Mouse (Mus musculus): Measurements from ENCODE around the gene Gm20708.
A peak's percentile ranks its signal among the peaks of the same experiment; 100 is the strongest.
"Not testable (repeated sequence)": the region's sequence is repeated elsewhere in the genome, so short reads cannot be mapped to it uniquely, and the experiment has no call there.

The Gm20708 gene

DNA sequence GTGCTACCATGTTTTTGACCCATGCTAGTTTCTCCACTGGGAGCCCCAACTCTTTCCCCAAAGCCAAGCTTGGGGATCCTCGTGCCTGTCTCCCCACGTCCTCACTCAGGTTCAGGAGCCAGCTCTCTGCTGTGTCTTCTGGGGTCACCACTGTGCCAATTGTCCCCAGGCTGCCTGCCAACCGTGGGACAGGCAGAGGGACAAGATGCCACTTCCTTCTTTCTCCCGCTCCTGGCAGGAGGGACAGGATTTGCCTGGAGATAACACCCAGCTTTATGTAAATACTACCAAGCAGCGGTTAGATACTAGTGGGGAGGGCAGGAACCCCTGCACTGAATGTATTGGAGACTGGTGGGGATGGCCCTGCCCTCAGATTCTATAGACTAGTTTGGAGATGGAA lies 4.4 kb downstream of the Gm20708 start:
- DNase-seq (ENCODE audit: low spot score in 2 of 2), result no peak

DNA sequence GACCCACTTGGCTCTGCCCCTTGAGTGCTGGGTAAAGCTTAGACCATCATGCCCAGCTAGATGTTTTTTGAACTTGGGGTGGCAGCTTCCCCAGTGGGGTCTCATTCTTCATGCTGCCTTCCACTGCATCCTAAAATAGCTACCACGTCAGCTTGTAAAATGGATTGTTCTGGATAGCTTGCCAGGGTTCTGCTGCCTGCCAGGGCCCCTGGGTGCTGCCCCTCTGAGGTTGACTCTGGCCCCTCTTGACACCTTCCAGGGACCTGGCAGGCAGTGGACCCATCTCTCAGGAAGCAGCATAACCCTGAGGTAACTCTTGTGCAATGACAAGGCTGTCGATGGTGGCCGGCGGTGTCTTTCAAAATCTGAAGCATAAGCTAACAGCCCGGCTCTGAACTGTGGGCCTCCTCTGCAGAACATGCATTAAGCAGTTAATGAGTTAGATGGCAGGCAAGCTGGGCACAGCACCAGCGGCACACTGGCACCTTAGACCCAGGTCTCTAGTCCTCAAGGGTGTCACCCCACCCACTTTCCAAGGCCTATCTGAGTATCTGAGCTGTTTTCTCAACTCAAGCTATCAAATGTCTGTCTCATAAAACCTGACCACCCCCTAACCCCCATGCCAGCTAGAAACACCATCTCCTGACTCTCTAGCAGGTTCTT lies 5.4 kb downstream of the Gm20708 start:
- DNase-seq (ENCODE audit: low spot score in 2 of 2), result no peak

DNA sequence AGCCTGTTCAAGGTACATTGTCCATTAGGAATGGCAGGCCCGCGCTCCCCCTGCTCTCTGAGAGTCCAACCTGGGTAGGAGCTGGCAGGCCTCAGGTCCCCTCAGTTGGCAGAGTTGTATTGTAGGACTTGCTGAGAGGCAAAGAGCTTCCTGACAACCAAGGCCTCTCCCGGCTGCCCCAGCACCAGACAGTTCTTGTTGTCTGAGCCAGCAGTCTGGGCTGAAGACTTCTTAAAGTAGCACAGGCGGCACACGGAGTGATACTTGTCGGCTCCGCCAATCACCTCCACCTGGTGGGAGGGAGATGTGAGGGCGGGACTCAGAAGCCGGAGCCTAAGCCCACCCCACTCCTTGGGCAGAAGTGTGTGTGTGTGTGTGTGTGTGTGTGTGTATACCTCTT lies 6.4 kb downstream of the Gm20708 start:
- DNase-seq (ENCODE audit: low spot score in 2 of 2), result not testable (repeated sequence)

DNA sequence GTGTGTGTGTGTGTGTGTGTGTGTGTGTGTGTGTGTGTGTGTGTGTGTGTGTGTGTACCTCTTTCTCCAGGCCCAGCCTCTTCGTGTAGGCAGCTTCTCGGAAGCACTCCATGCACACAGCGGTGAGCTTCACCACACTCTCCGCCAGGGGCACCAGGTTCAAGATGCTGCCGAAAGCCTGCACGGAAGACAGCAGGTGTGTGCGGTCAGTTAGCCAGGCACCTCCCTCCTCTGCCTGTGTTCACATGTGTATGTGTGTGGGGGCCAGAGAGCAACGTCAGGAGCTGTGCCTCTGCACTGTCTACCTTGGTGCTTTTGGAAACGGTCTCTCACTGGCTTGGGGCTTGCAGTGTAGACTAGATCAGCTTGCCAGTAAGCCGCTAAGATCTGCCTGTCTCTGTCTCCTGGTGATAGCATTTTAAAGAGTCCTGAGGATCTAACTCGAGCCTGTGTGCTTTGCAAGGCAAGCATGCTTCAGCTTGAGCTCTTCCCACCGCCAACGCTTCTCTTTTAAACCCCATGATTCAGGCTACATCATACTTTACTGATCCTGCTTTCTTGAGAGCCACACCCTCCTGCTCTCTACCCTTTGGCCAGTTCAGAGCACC lies 7.0 kb downstream of the Gm20708 start:
- no peak for DNase-seq (ENCODE audit: low spot score in 2 of 2)

DNA sequence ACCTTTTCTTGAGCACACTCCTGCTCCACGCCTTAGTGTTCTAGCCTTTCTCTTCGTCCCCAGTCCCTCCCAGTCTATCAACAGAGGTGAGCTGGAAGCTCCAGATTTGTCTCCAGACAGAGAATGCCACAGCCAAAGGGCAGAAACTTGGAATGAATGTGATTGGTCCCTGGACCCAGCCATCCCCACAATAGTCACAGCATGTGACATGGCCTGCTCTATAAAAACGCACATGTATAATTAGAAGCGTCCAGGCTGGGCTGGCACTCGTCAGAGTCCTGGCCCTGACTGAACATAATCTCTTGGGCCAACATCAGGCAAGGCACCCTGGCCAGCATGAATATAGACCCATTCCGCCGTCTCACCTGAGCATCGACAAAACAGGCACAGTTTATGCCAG lies 9.6 kb downstream of the Gm20708 start:
- no peak for DNase-seq (ENCODE audit: low spot score in 2 of 2)

DNA sequence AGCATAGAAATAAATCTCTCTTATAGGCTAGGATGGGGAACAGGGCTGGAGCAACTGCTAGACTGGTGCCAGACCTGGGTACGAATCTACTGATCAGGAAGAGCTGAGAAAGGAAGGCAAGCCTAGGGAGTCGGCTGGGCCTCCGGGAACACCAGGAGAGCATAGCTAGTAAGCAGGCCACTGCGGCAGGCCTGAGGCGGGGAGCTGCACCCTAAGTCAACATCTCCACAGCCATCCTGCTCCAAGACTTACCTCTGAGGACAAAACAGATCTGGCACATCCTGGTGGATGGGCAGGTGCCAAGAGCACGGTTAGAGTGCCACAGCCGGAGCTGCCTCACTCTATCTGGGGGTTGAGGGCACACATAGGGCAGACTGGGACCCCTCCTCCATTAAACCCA lies 10.7 kb downstream of the Gm20708 start:
- DNase-seq (ENCODE audit: low spot score in 2 of 2), result no peak

DNA sequence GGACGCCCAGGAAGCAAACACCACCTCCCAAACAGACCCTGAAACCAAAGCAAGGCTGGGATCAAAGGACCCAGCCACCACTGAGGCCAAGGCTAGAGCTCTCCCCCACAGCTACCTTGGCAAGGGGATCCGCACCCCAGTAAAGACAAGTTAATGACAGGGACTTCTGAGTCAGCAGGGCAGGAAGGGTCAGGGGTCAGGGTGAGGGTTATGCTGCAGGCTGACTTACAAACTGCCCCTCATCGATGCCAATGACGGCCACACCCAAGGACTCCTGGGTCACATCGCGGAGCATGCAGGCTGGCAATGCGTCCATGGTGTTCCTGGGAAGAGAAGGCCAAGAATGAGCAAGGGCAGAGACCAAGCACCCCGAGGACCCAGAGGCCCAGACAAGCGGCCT lies 12.4 kb downstream of the Gm20708 start:
- no peak for DNase-seq (ENCODE audit: low spot score in 2 of 2)

DNA sequence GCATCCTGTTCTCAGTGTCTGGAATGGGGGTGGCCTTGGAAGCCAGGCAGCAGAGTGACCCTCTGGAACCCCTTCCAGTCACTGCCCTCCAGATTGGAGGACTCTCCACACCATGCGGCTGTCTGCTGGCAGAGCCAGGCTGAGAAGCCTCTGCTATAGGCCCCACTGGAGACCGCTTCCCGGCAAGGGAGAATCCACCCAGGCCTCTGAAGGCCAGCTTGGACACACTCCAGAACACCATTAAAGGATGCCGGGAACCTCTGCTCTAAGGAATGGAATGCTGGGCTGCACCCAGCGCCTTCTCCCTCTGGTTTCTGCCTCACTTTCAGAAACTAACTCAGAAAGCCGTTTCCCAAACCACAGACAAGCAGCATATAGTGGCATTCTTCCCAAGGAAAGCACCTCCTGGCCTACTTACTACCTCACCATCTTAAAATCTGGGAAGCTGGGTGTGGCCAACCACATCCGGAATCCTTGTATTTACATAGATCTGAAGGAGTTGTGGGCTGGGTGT lies 13.3 kb downstream of the Gm20708 start:
- DNase-seq (ENCODE audit: low spot score in 2 of 2), result no peak

DNA sequence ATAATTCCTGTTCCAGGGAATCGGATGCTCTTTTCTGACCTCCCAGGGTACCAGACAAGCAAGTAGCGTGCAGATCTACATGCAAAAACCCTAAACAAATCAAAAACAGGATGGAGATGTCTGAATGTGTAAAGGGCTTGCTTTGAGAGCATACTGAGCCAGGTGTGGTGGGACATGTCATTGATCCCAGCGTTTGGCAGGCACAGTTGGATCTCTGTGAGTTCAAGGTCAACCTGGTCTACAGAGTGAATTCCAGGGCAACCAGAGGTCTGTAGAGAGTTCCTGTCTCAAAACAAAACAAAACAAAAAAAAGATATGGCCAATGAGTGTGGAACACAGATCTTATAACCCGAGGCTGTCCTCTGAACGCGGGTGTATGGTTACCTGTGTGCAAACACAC lies 13.9 kb downstream of the Gm20708 start:
- no peak for DNase-seq (ENCODE audit: low spot score in 2 of 2)

DNA sequence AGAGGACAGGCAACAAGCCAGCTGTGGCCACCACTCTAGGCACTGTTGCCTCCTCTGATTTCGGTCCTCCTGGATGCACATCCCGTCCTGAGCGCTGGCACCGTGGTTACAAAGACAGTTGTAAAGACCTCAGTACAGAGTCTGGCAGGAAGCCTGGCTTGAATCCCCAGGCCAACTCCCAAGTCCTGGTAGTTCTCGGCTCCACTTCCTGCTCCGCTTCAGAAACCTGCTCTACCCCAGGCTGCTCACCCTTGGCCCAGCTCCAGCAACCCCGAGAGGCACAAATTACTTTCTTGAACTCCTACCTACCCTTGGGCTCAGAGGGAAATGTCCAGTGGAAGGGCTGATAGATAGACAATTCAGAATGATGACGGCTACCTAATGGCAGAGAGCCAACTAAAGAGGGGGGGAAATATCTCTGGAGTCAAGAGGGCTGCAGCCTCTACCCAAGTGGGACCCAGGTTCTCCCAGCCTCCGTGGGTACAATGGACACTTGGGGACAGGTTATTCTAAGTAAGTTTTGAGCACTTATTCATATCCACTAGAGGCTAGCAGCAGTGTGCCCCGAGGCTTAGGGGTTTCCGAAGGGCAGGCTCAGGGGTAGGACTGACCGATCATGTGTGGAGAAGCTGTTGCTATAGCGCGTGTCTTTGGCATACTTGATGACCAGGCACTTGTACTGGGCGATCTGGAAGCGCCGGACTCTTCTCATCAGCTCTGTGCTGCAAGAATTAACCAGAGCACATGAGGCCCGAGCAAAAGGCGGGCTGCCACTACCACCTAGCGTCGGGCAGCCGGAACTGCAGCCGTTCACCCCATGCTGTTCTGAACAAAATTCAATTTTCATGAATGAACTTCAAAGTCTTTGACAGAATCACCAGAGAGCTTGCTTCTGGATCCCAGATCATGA lies 14.8 kb downstream of the Gm20708 start:
- peak; percentile 68 to 82 for DNase-seq (ENCODE audit: low spot score in 2 of 2)

DNA sequence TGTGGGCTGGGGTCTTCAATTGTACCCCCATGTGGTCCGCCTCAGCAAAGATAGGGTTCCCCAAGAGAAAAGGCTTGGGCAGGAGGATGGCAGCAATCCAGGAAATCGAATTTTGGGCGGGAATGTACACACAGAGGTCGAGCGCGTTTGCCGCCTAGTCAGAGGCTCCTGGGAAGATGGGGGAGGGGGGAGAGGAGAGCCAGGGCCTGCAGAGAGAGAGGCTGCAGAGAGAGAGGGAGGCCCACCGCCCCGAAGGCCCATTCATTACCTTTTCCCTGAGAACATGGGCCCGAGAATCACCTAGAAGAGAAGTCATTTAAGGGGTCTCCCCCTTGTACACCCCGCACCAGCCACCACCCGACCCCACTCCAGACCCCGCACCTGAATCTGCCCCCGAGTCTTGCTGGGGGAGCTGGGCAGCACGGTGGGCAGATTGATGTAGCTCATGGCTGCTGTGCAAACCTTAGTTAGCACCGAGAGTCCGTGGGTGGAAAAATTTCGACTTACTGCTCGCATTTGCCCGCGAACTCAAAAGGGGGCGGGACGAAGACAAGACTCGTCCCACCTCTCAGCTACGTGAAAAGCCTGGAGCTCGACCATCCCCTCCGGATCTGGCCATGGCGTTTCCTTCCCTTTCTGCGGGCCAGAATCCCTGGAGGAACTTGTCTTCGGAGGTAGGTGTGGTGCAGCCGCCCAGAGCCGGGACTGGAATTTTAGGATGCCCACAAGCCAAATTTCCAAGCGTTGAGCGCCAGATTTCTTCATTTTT lies 16.0 kb downstream of the Gm20708 start, which contains the start of the genes Afmid and Tk1:
Gene Afmid, plus strand, starts transcription at position 592 of the 769 bp plus-strand sequence.
Gene Tk1, minus strand, starts transcription at position 760 of the 769 bp plus-strand sequence.
- peak; percentile 59 to 64 for DNase-seq (ENCODE audit: low spot score in 2 of 2)

DNA sequence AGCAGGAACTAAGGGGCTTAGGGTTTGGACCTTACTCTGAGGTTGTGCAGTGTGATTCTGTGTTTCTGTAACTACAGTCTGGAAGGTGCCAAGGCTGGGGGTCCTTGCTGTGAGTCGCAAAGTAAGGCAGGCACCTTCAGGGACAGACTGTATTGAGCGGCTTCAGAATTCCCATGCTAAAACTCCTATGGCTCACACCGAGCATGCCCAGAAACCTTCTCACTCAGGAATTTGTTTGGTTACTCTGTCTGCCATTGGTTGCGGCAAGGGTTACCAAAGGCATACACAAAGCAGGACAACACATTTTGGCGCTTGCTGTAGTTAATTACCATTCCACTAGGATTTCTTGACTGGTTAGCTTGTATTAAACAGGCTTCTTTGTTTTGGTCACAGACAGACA lies 16.7 kb downstream of the Gm20708 start:
- DNase-seq (ENCODE audit: low spot score in 2 of 2), result no peak

DNA sequence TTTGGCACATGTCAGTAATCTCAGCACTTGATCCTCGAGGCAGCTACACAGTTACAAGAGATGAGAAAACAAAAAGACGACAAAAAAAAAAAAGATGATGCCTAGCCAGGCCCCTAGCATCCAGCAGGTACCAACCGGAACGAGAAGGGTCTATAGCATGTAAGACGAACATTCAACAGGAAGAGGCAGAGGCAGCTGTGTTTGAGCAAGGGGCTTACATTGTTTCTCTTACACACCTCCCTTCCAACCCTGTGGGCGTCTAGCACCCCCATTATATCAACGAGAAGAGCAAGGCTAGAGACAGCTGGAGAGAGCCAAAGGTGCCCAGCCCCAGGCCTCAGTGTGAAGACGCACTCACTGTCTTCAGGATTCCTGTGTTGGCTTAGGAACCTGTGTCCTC lies 17.4 kb downstream of the Gm20708 start:
- no peak for DNase-seq (ENCODE audit: low spot score in 2 of 2)

DNA sequence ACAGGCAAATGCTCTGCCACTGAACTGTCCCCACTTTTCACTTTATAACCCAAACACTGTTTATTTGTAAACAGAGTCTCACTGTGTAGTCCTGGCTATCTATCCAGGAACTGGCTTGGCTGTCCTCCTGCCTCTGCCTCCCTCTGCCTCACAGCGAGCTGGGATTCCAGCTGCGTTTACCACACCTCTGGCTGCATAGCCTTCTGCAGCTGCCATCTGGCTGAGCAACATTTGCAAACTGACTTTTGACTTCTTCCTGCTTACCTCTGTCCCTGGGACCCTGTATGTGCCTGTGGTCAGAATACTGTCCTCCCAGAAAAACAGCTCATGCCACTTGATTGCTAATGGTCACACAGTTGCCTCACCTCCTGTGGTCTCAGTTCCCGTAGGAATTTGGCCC lies 17.9 kb downstream of the Gm20708 start:
- DNase-seq (ENCODE audit: low spot score in 2 of 2), result no peak

DNA sequence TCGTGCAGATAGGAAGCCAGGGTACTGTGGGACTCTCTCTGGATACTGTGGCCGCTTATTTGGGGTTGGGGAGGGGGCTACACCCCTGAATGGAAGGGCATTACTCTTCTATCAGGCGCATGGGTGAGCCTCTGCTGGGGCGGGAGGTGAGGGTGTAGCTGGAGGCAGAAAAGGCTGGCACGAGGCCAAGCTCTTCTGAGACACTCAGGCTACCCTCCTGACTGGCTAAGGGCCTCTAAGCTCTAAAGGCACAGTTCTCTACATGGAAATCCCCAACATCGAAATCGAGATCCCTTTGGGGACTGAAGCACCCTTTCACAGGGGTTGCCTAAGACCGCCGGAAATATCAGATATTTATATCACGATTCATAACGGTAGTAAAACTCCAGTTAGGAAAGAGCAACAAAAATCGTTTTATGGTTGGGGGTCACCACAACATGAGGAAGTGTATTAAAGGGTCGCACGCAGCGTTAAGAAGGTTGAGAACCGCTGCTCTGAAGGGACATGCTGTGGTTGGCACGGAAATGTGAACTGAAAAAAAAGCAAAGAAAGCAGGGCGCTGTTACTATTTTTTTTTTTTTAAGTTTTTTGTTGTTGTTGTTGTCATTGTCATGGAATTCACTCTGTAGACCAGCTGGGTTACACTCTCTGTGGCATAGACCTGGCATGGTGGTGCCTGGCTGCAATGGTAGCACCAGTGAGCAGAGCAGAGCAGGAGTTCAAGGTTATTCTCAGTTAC lies 18.9 kb downstream of the Gm20708 start:
- DNase-seq (ENCODE audit: low spot score in 2 of 2), result peak; percentile 60 to 69

DNA sequence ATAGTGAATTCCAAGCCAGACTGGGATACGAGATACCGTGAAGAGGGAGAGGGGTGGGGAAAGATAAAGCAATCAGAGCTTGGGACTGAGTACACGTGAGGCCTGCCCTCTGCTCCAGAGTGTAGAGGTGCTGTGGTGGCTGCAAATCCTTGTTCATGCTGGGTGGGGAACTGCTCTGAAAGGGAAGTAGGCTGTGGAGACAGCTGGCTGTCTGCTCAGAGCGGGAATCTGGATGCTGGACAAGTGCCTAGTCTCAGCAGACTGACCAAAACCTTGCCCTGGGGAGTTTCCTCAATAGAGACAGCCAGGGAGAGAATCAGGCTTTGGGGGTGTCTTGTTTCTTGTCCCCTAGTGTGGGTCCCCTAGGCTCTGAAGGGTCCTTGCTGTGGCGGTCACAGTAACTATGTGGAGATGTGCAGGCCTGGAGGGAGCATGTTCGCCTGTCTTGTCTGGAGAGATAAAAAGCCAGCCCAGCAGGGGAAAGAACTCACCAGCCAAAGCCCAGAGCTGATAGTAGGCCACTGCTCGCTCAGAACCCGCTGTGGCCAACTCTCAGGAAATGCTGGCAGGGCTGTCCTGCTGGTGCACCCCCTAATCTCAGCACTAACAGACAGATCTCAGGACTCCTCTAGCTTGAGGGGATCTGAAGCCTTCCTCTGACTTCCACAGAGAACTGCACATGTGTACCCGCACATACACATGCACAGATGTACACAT lies 19.6 kb downstream of the Gm20708 start:
- DNase-seq (ENCODE audit: low spot score in 2 of 2), result no peak

DNA sequence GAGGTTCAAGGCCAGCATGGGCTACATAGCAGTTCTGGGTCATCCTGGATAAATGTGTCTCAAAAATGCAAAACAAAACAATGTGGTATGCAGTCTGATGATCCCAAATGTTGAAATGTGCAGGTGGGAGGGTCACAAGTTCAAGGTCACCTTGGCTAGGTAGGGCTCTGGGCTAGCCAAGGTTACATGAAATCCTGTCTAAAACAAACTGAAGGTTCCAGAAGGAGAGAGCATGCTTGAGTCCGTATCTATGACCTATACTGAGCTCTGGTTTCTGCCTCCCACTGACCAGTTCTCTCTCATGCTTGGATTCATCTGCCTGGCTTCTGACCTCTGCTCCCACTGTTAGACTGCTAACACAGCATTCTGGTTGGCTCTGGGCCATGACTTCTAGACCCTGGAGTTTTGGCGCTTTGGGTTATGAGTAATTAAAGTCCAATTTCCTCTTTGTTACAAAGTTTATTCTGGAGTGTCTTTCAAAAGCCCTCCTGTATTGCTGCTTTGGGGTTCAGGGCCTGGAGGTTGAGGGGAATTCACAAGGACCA lies 20.3 kb downstream of the Gm20708 start:
- DNase-seq (ENCODE audit: low spot score in 2 of 2), result no peak

DNA sequence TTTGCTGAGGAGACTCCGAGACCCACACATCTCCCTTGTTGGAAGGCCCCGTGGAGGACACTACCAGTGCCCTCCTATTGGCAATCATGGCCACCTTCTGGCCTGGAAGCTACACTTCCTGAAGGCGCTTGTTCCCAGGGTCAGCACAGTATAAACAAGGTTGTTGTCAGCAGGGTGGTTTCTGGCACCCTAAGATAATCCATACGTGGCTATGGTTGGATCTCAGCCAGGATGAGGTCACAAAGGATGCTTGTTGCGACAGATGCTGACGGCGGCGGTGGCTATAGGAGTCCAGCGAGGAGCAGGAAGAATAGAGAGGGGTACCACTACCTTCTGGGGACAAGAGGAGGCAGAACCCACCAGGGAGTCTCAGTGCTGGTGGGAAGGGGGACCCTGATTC lies 20.9 kb downstream of the Gm20708 start:
- DNase-seq (ENCODE audit: low spot score in 2 of 2), result peak; percentile 59 to 67

DNA sequence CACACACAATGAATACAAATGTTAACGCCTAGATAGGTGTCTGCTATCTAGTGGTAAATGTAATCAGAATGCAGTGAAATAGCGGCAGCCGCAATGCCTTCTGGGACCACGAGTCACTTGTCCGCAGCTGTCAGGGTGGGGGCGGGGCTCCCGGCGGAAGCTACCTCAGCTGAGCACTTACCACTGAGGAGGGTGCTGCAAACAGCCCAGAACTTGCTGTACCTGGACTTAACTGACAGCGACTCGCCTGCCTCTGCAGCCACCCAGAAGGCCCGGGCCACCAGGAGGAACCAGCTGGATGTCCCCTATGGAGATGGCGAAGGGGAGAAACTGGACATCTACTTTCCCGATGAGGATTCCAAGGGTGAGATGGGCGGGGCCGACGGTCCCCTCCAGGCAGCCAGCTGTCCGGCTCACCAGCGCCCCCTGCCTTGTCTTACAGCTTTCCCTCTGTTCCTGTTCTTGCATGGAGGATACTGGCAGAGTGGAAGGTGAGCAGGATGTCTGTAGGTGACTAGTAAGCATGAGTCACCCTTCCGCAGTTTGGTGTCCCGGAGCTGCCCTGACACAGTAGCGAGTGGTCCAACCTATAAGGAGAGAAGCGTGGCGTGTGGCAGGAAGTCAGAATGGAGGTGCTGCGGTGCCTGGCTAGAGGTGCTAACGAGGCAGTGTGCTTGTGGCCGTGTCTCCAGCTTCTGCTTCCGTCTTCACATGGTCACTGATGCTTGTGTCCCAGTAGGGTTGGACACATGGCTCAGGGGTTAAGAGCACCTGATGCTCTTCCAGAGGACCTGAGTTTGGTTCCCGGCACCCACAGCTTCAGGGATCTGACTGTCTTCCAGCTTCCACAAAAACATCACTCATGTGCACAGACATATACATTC lies 22.9 kb downstream of the Gm20708 start:
- peak; percentile 86 to 89 for DNase-seq (ENCODE audit: low spot score in 2 of 2)

Measured in spleen, postnatal 14 days (tissue).